Mouse (Mus musculus) urinary bladder, postnatal 10 days (tissue): ENCODE measurements around the gene Rhd.

Source experiments
- DNase-seq: peaks from one replicate; pipeline ENCODE4 v3.0.0; 2022; ENCODE audit warnings: low spot score

The Rhd gene

DNA sequence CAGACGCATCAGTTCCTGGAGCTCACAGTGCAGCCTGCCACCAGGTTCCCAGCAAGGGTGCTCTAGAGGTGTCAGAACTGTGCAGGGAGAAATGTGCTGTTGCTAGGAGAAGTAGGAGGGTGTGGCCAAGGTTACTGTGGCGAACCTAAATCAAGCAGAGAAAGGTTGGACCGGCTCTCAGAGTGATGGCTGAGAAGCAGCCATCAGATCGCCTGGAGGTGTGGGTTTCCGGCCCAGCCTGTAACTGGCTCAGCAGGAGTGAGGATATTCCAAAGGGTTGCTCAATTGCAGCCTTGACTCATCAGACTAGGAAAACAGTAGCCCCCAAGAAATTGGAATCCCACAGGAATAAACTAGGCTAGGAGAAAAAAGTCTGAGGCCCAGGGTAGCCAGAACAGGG, 7.8 kb upstream of the Rhd start:
- DNase-seq, result no peak

DNA sequence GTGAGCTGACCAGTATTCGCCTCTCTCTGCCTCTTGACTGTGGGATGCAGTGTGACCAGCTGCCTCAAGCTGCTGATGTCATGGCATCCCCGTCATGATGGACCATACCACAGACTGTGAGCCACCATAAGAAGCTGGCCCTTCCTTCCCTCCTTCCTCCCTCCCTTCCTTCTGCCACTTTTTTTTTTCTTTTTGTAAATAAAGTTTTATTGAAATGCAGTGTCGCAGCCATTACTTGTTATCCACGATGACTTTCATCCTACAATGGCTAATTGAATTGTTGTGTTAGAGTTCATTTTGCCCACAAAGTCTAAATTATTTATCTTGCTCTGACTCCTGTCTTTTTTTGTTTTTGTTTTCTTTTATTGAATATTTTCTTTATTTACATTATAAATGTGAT, 5.8 kb upstream of the Rhd start:
- DNase-seq, result no peak

GRCm38 (mm10) chr4:134861884-134862283, 2.5 kb upstream of the Rhd start:
- no peak for DNase-seq

- DNase-seq, result no peak
Measured at GRCm38 (mm10) chr4:134862996-134863395, 1.3 kb upstream of the Rhd start.

- DNase-seq, result no peak
Measured at GRCm38 (mm10) chr4:134865340-134865739, 1.0 kb downstream of the Rhd start.

- no peak for DNase-seq
Measured at GRCm38 (mm10) chr4:134865789-134866188, 1.5 kb downstream of the Rhd start.

DNA sequence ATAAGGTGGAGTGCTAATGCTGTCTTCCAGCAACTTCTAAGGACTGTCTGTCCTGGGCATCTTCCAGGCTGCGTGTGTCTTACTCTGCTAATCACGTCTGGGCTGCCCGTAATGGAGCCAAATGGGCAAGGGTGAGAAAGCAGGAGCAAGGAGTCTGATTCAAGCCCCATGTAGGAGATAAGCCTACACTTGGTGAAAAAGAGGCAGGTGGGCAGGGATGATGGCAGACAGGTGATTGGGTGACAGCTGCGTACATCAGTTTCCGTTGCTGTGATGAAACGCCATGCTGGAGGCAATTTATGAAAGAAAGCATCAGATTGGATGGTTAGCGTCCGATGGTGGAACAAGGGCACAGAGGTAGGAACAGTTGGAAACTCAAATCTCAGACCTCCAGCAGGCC, 2.9 kb downstream of the Rhd start:
- no peak for DNase-seq

- DNase-seq, result no peak
Measured at GRCm38 (mm10) chr4:134867661-134868060, 3.3 kb downstream of the Rhd start.

- no peak for DNase-seq
Measured at GRCm38 (mm10) chr4:134868065-134868464, 3.7 kb downstream of the Rhd start.

GRCm38 (mm10) chr4:134868490-134868889, 4.2 kb downstream of the Rhd start:
- DNase-seq, result no peak

- DNase-seq, result no peak
Measured at GRCm38 (mm10) chr4:134869068-134869730, 4.9 kb downstream of the Rhd start.

- no peak for DNase-seq
Measured at GRCm38 (mm10) chr4:134869815-134870375, 5.6 kb downstream of the Rhd start.

DNA sequence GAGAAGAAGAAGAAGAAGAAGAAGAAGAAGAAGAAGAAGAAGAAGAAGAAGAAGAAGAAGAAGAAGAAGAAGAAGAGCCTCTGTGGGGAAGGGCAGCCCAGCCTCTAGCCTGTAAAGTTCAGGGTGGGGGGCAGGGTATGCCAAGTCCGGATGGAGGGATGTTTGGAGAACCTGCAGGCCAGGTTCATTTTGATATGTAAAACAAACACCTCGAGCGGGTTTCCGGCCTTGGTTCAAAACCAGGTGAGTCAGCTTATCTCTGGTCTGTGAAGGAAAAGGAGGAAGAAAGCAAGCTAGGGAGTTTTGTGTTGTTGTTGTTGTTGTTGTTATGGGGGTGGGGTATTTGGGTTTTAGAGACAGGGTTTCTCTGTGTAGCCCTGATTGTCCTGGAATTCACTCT, 7.1 kb downstream of the Rhd start:
- no peak for DNase-seq

GRCm38 (mm10) chr4:134871950-134872349, 7.6 kb downstream of the Rhd start:
- DNase-seq, result no peak

- no peak for DNase-seq
Measured at GRCm38 (mm10) chr4:134876171-134876570, 11.8 kb downstream of the Rhd start.

GRCm38 (mm10) chr4:134879410-134879981, 15.2 kb downstream of the Rhd start:
- peak; percentile 25 for DNase-seq

- DNase-seq, result no peak
Measured at GRCm38 (mm10) chr4:134880041-134880440, 15.7 kb downstream of the Rhd start.

- no peak for DNase-seq
Measured at GRCm38 (mm10) chr4:134883266-134883665, 18.9 kb downstream of the Rhd start.

DNA sequence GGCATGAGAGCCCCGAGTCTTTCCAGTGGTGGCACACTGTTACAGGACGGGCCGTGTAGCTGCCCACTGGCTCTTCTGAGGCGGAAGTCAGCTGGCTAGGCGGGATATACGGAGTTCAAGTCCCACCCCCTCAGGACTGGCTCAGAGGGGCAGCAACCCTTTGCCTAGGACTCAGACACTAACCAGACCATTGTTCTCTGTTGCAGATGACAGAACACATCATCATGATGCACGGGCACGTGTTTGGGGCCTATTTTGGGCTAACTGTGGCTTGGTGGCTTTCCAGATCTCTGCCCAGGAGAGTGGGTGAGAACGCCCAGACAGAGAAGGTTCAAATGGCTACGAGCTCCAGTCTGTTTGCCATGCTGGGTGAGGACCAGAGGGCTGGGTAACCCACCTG, 19.5 kb downstream of the Rhd start:
- no peak for DNase-seq

GRCm38 (mm10) chr4:134884364-134884763, 20.0 kb downstream of the Rhd start:
- no peak for DNase-seq

DNA sequence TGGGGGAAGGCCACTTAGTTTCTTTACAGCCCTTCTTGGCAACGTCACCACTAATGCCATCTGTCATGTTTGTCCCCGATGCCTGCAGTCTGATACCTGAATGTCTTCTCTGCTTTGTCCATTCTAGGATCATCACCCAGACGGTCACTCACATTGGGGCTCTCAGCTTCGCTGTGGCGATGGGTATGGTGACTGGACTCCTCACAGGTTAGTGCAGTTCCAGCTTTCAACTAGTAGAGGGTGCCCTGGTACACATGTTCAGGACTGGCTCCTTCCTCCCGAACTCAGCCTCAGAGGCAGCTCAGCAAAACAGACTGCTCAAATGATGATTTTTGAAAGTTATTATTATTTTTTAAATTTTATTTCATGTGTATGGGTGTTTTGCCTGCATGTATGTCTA, 27.8 kb downstream of the Rhd start:
- no peak for DNase-seq

GRCm38 (mm10) chr4:134897256-134897655, 32.9 kb downstream of the Rhd start:
- no peak for DNase-seq

DNA sequence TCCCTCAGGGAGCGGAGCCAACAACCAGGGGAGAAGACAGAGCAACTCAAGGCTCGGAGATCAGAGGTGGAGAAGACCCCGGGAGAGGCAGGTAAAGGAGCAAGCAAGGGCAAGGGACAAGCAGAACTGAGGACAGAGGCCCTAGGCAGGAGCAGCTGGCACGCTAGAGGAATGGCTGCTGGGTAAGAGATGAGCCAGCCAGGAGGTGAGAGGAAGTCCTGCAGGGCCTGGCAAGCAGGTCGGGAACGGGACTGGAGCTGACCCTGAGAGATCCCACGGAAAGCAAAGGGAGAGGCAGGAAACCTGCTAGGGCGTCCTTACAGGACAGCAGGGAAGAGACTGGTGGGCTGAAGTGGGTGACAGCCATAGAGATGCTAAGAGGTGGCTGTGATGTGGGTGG, 36.8 kb downstream of the Rhd start:
- DNase-seq, result no peak

GRCm38 (mm10) chr4:134903046-134903445, 38.7 kb downstream of the Rhd start:
- no peak for DNase-seq
